Mouse (Mus musculus) ES-CJ7 (cell line): ENCODE measurements at regions not wholly inside any gene's neighbourhood (a gene's known extent, or its start where the extent isn't known, plus 50 kb on each side); places are given as distances from the start of the nearest gene placed in this dataset.

Experiments used
- DNase-seq: peaks from one replicate; pipeline ENCODE4 v3.0.0; 2011; ENCODE audit warnings: low read depth, low spot score

DNA sequence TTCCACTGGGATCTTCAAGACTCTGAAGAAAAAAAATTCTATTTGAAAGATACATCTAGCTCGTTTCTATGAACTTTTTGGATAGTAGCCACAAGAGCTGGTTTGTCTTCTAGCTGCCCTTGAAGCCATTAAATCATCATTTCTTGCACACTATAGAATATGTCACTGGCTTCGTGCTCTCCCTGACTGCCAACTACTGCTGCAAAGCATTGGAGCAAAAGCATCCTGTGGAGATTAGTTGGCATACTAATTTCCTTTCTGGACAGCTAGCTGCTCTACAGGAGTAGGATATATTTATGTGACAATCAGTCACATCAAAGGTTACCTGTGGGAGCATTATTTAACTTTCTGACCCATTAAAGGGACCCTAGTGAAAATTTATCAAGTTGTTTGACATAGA, 243.1 kb downstream of the Pdgfc start:
- DNase-seq = no peak

GRCm38 (mm10) chr3:81289762-81290161, 253.5 kb downstream of the Pdgfc start:
- no peak for DNase-seq

DNA sequence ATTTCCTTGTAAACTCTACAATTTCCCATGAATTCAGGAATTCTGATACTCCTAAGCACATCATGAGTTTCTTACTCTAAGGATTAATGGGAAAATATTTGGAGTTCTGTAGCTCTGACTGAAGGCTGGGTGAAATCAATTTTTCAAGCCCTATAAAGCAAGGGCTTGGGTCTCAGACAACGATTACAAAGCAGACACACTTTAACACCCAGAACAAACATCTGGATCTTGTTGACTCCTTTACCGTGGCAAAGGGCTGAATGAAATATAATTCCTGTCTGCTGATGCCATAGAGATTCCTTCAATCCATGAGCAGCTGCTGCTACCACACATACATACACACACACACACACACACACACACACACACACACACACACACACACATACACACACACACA, 256.2 kb downstream of the Pdgfc start:
- DNase-seq = no peak

- peak; percentile 9 for DNase-seq
Measured at GRCm38 (mm10) chr3:81293186-81293819, 257.1 kb downstream of the Pdgfc start.

- no peak for DNase-seq
Measured at GRCm38 (mm10) chr3:81304017-81304791, 268.0 kb downstream of the Pdgfc start.

DNA sequence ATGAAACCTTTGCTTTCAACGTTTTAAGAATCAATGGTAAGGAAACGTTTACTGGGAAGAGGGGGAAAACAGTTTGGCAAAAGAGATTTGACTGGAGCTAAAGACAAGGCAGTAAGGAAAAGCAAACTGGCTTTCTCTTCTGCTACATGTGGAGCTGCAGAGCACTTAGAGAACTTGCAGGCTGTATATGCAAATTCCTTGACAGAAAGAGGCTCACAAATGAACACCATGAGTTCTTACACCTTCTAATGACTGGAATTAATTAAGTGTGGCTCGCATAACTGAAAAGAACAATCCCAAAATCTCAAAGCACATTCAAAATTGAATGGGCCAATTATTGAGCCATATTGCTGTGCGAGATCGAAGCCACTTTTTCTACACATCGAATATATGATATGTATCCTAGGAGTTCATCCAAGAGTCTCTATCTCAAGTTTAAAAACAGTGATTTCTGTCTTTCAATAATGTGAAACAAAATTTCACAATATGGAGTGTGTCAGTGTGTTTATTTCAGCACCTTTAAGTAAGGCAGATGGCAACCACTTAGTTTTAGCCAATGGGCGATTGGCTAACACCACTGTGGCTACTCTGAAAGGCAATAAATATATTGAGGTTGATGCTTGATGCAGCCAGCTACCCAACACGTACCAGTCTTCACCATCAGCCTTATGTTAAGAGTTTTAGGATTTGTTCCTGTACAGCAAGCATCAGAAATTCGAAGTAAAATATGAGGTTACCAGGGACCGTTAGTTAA, 269.4 kb downstream of the Pdgfc start:
- DNase-seq = no peak

GRCm38 (mm10) chr3:81326866-81327265, 290.6 kb downstream of the Pdgfc start:
- DNase-seq = no peak

- no peak for DNase-seq
Measured at GRCm38 (mm10) chr3:81351739-81352138, 315.5 kb downstream of the Pdgfc start.

DNA sequence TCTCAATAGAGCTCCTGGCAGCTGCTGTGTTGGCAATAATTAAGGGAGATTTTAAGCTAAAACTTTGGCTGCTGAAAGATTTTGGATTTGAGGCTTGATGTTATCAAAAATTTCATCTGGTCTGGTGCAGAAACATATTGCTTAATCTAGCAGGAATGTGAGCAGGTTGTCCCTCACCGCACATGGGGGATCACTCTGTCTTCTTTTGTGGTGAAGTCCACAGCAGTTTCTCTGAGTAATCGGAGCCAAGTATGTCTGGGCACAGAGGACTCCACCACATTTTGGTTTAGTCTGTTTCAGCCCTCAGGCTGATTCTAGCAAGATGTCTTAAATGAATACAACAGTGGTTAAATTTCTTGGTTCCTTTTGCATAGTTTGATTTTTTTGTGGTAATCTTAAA, 331.7 kb downstream of the Pdgfc start:
- DNase-seq = no peak

- no peak for DNase-seq
Measured at GRCm38 (mm10) chr3:81368642-81369041, 332.4 kb downstream of the Pdgfc start.

DNA sequence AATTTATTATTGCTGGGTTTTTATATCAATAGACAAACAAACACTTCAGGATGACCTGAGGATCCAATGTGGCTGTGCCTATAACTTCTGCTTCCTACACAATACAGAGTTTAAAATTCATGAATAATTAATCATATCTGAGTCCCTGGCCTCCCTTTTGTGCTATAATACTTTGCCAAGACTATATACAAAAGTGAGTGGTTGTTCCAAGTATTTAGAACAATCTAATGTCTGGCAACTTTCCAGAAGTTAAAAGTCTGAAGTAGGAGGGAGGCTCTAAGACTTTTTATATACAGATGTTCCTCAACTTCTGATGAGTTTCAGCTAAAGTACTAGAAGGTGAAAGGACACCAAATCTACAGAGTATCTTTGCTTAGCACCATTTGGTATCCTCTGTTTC, 333.5 kb downstream of the Pdgfc start:
- no peak for DNase-seq

DNA sequence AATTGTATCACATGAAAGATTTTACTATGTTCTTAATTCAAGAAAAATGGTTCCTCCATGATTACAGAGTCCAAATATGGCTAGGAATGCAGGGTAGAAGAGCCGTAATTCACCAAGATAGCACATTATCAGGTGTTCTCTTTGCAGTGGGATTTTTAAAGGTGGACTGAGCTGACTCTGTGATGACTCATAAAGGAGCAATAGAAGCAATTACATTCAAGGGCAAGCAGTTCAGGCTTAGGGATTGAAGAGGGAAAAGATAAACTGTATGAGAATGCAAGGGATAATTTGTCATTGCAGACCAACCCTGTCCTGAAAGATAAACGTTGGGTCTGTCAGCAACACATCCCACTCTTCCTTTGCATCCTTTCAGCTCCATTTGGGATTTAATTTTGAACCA, 339.8 kb downstream of the Pdgfc start:
- DNase-seq = no peak

- no peak for DNase-seq
Measured at GRCm38 (mm10) chr3:81377466-81377865, 341.2 kb downstream of the Pdgfc start.

DNA sequence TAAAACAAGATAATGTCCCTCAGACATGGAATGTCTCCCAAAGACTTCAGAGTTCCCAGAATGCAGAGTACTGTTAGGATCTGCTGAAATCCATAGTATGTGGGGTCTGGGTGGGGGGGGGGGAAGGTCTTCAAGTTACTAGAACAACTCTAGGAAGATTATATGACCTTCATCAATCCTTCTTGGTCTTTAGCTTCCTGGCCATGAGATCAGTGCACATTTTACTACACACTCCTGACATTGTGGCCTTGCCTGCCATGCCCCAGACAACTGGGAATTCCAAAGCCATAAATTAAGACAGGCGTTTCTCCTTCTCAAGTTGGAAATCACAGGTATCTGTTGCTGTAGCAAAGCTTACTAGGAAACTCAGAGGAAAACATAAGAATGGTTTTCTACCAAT, 343.1 kb downstream of the Pdgfc start:
- DNase-seq = no peak

DNA sequence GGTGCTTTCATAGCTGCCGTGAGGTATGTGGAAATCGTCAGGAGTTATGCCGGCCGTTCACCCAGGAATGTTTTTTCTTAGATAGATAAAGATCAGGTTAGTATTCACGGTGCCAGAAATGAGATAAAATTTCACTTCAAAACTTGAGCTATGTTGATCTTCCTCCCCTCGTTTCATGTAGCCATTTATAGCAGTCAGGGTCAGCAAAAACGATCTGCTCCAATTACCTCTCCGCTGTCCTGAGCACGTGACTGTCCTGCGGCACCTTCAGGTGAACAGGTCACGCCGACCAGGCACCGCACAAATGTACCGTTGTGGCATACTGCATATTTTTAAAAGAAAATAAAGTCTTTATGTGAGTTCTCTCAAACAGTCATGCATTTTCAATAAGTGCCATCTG, 350.7 kb downstream of the Pdgfc start:
- no peak for DNase-seq

DNA sequence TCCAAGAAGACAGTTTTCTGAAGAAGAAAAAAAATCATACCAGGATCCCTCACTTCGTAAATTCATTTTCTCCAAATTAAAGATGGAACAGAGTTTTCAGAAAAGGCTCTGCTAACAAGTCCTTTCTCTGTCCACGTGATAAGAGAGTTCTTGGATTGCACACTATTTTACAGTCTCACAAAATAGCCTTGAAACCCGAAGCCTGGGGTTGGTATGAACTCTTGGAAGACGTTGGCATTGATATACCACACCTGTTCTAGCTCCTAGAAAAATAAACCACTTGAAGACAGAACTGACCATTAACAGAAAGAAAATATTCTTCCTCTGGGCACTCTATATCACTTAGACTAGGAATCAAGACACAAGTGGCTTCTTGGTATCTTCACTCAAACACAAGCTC, 351.4 kb downstream of the Pdgfc start:
- DNase-seq = no peak

- no peak for DNase-seq
Measured at GRCm38 (mm10) chr3:81397212-81397611, 361.0 kb downstream of the Pdgfc start.

GRCm38 (mm10) chr3:81401028-81401427, 364.8 kb downstream of the Pdgfc start:
- DNase-seq = no peak

- DNase-seq = no peak
Measured at GRCm38 (mm10) chr3:81408914-81409313, 372.7 kb downstream of the Pdgfc start.

GRCm38 (mm10) chr3:81421875-81422274, 385.7 kb downstream of the Pdgfc start:
- no peak for DNase-seq

DNA sequence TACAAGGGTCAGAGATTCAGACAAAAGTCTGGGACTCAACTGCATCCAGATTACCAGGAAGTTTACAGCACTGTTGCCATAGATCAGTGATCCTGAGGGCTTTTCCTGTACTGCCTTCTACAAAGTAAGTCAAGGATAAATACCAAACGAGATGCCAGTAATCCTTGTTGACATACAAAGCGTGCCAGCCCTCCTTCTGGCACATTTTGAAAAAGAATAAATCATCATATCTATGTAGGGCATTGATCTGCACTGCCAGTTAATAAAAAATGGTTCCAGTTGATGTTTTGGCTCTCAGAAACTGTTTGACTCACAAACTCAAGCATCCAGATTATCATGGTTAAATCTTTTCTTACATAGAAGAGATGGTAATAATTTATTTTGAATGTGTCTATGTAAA, 390.5 kb downstream of the Pdgfc start:
- no peak for DNase-seq
